Mouse (Mus musculus) Muller cell, postnatal 12 days (primary cell): ENCODE data around the gene 6330403K07Rik.

Experiments used
- DNase-seq: peaks from one replicate; pipeline ENCODE4 v3.0.0-alpha.2; 2015; ENCODE audit errors: inconsistent ontology term

Gene 6330403K07Rik

DNA sequence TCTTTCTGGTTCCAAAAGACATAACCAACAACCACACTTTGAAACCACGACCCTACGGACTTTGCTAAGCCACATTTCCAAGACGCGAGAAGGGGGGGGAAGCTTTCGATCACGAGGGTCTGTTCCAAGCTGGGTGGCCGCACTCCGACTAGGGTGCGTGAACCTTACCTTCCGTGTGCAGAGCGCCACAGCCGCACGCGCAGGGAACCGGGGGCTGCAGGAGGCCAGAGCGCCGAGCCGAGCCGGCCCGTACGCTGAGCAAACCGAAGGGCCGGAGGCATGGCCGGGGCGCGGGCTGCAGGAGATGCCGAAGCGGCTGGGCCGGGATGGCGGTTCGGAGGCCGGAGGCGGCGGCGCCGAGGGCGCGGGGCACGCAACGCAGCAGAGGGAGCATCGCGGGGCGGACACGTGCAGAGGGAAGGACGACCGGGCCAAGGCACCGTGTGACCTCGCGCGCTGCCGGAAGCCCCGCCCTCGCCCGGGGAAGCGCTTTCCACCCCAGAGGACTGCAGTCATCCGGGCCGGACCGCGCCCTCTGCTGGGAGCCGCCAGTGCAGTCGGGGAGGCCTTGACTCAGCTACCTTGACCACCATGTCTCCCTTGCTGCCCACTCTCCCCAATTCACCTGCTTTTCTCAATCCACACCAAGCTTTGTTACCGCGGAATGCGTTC lies 50.6 kb downstream of the 6330403K07Rik start, which contains the start of gene C1qbp:
Gene C1qbp, minus strand, starts transcription at position 470 of the 672 bp plus-strand sequence.
- DNase-seq, result peak; percentile 95

GRCm38 (mm10) chr11:70982030-70982429 lies 51.3 kb downstream of the 6330403K07Rik start:
- peak; percentile 18 for DNase-seq
